Mouse (Mus musculus) right cerebral cortex, adult 18-20 months (tissue): ENCODE measurements around the gene Psma2.

Experiments
- DNase-seq: peaks from one replicate; pipeline ENCODE4 v3.0.0; 2022; ENCODE audit warnings: mixed read lengths

Psma2 gene

DNA sequence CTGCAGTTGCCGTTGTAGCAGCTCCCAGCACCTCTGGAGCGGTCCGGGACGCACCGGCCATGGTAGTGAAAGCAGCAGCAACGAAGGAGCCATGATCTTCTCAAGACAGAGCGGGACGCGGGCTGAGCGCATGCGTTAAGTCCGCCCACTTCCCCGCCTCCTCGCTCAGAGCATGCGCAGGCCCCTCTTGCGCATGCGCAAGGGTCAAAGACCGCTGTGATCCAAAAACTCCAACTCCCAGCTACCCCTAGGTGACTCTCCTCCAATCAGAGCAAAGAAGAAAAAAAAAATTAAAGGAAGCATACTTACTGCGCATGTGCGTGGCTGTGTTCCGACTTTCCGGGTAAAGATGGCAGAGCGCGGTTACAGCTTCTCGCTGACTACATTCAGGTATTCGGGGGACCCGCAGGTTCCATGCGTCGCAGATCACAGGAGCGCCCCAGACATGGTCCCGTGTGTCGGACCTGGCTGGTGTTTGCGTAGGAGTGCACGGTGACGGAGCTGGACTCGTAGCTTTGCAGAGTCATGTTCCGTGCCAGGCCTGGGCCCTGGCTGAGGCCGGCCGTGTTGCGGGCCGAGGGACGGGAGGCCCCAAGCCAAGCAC is at the start of gene Psma2, which contains the start of gene Mrpl32:
Psma2 (plus strand) TSS at position 315 of the 604 bp plus-strand sequence.
Mrpl32 (minus strand) TSS at position 240 of the 604 bp plus-strand sequence.
- peak; percentile 98 for DNase-seq

DNA sequence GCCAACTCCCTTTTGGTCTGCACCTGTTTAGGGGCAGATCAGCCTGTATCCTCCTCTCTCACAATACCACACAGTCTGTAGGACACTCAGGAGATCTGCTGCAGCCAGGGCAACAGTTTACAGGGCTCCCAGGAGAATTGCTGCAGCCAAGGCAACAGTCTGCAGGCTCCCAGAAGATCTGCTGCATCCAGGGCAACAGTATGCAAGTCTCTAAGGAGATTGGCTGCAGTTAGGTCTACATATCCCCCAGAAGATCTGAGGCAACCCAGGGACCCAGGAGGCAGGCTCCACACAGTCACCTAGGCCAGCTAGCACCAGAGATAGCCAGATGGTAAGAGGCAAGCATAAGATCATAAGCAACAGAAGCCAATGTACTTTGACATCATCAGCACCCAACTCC is 38.9 kb upstream of the Psma2 start:
- no peak for DNase-seq

DNA sequence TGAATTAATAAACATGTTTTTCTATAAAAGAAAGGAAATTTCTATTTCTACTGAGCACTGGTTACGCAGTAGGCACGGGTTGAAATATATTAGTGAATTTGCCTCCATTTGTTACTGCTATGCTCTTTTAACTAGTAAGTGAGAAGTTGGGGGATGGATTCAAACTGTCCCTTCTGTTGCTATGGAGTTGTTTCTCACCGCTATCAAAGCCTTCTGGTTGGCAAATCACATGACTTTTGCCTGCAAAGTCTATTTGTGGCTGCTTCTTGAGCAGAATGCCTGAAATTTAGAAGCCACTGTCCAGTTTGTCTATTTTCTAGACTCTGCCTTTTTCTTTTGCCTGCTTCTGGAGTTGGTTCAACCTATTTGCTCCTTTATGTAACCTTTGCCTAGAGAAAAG is 32.6 kb upstream of the Psma2 start:
- DNase-seq: no peak

DNA sequence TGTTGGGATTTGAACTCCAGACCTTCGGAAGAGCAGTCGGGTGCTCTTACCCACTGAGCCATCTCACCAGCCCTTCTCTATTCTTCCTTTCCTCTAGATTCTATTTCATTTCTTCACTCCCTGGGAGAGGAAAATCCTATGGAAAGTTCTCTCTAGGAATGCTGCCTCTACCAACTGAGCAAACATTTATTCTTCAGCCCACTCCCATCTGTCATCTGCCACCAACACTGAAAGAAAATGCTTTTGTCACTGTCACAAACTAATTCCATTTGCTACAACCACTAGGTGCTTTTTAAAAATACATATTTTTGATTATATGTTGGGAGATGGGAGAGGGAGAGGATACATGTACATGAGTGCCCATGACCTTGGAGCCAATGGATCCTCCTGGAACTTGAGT is 10.3 kb upstream of the Psma2 start:
- peak; percentile 14 for DNase-seq

DNA sequence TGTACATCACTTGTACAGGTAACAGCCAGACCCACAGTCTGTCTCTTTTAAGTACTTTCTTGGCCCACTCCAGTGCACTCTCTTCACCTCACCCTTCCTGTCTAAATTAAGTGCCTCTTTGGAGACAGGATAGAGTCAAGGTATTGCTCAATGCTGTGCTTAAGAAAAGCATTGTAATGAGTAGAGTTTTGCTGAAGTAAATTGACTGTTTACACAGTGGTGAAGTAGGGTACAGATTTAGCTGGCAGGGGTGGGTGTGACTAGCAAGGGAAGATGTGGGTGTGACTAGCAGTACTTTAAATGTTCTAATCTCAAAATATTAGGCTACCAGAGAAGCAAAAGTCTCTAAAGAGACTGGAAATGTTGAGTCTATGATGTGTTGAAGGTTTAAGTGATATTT is 5.4 kb upstream of the Psma2 start:
- no peak for DNase-seq

DNA sequence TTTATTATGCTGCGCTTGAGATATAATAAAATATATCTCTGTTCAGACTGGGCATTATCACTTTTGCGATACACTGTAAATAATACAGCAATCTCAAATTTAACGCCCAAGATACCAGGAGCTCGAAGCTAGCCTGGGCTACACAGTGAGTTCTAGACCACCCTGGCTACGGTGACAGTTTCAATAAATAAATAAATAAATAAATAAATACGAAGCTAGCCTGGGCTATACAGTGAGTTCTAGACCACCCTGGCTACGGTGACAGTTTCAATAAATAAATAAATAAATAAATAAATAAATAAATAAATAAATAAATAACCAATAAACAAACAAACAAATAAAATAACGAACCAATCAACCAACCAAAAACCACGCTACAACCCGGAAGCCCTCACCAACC is 577 bp upstream of the Psma2 start:
- no peak for DNase-seq

DNA sequence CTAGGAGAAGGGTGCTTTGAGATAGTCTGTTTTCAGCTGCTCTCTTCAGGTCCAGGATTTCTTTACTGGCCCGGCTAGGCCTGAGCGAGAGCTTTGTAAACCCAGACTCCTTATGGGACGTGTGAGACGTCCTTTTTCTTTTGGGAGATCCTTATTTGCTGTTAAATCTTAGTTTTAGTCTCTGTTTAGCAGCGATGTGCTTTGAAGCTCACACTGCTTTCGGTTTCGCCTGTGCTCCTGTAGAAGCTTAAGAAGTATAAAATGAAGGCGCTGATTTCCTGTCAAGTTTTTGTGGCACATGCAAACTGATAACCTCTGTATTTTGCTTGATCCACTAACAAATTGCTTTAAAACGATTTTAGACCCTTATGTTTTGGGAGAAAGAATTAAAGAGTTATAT is 513 bp downstream of the Psma2 start:
- DNase-seq: no peak

DNA sequence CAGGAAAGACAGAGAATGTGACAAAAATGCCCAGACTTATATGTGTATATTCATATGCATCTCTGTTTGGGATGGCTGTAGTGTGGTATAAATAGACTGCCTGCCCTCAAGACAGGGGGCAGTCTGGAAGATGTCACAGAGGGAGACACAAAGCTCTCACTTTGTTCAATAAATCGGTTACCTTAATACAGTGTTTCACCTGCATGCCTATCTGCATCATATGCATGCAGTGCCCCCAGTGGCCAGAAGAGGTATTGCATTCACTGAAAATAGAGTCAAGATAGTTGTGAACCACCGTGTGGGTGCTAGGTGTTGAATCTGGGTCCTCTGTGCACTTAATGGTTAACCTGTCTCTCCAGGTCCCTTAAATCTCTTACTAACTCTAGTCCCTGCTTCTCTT is 5.7 kb downstream of the Psma2 start:
- peak; percentile 52 for DNase-seq

DNA sequence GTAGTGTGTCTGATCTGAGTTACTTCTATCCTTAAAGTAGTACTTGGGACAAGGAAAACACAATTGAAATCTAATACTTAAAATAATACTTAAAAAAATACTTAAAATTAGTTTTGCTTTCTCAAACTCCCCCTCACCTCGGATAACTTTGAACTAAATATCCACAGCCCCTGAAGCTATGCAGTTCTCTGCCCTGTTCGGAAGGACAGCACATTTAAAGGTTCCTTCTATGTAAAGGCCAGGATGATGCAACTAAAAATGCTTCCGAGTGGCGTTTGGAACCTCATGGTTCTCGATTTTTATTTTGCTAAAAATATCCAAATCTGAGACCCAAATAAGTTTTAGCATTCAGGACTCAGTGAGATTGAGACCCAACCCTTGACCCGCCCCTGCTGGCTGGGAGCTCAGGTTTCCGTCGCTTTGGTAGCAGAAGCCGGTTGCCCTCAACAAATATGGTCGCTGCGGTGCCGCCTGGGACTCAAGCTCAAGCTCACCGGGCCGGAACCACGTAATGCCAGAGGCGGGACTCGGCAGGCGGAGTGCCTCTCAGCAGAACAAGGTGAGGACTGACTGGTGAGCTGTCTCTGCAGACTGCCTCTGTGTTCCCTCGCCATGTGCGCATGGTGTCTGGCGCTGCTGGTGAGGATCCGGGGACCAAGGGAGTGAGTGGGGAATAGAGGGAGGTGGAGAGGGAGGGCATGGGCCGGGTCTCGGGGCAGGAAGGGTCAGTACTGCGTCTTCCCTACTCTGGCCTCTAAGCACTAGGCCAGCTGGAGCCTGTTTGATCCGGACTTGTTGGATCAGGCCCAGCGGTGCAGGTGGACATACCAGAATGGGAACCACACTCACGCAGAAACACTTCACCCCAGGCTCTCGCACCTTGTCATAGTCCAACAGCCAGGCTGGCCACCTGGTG is 16.9 kb downstream of the Psma2 start, which contains the start of gene AW209491:
AW209491 (plus strand) TSS at position 429 of the 916 bp plus-strand sequence.
- peak; percentile 97 for DNase-seq

DNA sequence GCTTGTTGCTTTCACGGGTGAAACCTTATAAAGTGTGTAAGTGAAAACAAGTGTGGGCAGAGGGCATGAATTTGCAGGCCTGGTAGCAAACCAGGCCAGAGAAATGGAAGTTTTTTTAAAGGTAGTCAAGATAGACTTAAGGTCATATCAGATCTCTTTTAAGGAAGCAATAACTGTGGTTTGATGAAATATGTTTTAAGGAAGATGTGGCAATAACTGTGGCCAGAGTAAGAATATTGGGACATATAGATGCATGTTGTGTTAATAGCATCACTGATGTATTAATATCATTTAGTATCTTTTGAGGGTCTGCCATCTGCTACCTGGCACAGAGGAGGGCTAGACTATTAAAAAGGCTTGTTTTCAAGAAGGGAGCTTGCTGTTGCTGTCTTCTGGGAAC is 27.0 kb downstream of the Psma2 start:
- no peak for DNase-seq

DNA sequence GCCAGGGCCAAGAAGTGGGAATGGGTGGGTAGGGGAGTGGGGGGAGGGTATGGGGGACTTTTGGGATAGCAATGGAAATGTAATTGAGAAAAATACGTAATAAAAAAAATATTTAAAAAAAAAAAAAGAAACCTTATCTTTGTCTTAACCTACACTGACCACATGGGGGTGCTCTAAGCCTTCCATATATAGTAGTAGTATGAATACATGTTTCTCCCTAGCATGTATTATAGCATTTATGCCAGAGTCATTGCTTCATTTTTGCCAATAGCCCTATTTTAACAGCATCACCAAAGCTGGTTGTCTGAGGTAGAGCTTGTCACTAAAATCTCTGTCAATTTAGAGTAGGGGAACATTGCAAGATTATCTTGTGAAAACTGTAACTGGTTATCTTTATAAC is 36.3 kb downstream of the Psma2 start:
- no peak for DNase-seq

DNA sequence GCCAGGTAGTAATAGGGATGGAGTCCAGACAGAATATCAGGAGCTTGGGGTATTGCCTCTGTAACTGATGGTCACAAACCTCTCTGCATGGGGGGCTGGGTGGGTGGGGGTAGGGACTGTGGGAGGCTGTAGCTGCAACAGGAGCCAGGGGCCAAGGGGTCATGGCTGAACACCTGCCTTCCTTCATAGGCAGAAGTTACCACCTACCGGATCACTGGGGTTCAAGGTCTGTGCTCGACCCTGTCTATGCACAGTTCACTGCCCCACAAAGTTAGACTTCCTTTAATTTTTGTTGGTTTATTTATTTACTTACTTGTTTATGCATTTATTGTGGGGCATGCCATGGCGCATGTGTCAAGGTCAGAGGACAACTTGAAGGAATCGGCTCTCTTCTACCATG is 54.1 kb downstream of the Psma2 start:
- no peak for DNase-seq

DNA sequence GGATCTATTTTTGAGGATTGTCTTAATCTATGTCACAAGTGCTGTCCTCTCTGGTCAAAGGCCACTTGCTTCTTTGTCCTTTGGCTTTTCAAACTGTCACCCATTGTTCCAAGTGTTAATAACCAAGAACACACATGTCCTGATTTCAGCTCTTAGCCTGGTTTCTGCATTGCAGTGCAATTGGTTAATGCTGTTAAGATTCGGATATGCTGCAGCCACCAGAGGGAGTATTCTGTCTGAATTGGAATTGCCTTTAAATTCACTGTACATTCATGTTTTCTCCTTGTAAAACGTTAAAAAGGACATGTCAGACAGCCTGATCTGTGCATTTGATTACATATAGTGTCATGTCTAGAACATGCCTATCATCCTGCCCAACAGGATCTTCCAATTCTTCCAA is 57.3 kb downstream of the Psma2 start:
- DNase-seq: peak; percentile 33

DNA sequence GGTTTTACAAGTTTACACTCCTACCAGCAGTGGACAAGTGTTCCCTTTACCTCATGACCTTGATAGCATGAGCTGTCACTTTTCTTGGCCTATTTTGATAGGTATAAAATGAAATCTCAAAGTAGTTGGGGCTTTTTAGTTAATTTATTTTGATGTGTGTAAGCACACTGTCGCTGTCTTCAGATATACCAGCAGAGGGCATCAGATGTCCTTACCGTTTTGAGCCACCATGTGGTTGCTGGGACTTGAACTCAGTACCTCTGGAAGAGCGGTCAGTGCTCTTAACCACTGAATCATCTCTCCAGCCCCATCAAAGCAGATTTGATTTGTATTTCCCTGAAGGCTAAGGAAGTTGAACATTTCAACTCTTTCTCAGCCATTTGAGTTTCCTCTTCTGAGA is 75.9 kb downstream of the Psma2 start:
- DNase-seq: no peak

DNA sequence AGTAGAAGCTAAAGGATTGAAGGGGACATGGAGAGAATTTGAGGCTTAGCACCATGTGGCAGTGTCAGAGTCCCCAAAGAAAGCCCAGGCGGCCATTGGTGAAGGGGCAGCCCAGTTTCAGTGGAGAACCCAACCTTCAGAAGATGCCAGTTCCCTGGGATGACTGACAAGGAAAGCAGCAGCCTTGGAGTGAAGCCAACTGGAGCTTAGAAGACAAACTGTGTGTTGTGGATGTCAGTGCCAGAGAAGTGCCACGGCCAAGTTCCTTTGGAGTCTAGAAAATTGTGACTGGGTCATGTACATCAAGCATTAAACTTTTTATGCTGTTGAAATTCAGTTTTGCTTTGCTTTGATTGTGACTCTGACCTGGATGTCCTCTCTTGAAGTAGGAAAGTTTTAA is 103.8 kb downstream of the Psma2 start:
- no peak for DNase-seq

DNA sequence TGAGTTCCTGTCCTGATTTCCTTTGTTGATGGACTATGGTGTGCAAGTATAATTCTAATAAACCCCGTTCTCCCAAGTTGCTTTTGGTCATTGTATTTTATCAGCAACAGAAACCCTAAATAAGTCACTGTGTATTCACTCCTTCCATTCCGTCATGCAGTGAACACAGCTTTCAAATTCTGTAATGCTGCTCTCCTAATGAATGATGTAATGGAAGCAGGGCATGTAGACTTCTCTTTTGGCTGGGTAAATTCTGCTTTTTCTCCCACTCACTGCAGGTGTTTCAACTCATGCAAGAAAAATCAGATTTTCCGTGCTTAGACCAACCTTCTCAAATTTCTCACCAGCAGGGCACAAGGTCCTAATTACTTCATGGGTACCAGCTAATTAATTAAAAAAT is 104.7 kb downstream of the Psma2 start:
- no peak for DNase-seq
